Mouse (Mus musculus): ENCODE measurements around the gene Nlk. TPM values are rescaled to one million over a fixed set of nuclear protein-coding genes. Genes with fewer than 3 reads are reported as not detected.

Gene Nlk
- polyA plus RNA-seq, 1 experiment from 2014 or later = 6.1 TPM

DNA sequence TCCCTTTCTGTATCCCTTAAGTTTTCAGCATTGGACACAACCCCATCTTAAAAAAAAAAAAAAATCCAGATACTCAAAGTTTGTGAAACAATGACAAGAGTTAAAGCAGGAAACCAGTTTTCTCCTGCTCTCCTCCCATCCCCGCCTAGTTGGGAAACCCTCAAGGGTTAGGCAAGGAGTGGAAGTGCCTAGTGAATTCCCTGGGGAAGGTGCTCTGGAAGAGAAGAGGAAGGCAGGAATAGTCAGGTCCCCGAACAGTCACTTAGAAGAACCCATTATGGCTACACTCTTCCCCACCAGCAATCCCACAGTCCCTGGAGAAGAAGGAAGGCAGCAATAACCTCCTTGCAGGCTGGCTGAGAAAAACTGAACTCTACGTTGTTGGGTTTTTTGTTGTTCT lies 2.9 kb downstream of the Nlk start:
- Histone ChIP-seq H3K4me3 (ENCODE audit: low read depth, low read length) (no peak overlapping the region), H3K4me1 (ENCODE audit: insufficient read depth) (peaks cover 14% of the 10 kb centered on the region), H3K4me2 (ENCODE audit: low read depth, low read length) (no peak overlapping the region), H3K27me3 (ENCODE audit: insufficient read depth, low read length) (no peaks in the 10 kb centered on the region), H3K27ac (ENCODE audit: low read depth) (no peak overlapping the region), H3K36me3 (replicated peaks; ENCODE audit: insufficient read depth, low read length) (no peaks in the 10 kb centered on the region), H3K9me3 (ENCODE audit: low read length) (no peaks in the 10 kb centered on the region), H3K9ac (replicated peaks) (no peak overlapping the region)
- TF ChIP-seq CTCF (IDR thresholded peaks at IDR 0.05; ENCODE audit: low read depth) (no peak), EP300 (IDR thresholded peaks at IDR 0.05; ENCODE audit: low read depth) (no peak)
- ATAC-seq = no peak
- WGBS (ENCODE audit: insufficient replicate concordance) = 65% methylated on average over 3 of the region's 3 CpGs
- no peak for DNase-seq

DNA sequence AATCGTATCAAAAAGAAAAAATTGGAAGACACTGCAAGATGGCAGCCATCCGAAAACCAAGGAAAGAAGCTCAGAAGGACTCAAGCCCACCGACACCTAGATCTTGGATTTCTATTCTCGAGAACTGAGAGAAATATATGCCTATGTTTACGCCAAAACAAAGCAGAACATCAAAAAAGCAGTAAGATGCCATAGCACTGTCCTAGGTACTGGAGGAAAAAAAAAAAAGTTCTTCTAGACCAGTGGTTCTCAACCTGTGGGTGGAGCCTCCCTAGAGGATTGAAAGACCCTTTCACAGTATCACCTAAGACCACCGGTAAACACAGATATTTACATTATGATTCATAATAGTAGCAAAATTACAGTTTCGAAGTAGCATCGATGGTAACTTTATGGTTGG lies 3.9 kb downstream of the Nlk start:
- Histone ChIP-seq H3K27ac (ENCODE audit: low read depth) (no peak overlapping the region), H3K36me3 (replicated peaks; ENCODE audit: insufficient read depth, low read length) (no peaks in the 10 kb centered on the region), H3K9me3 (ENCODE audit: low read length) (no peaks in the 10 kb centered on the region), H3K27me3 (ENCODE audit: insufficient read depth, low read length) (no peaks in the 10 kb centered on the region), H3K9ac (replicated peaks) (no peak overlapping the region), H3K4me1 (ENCODE audit: insufficient read depth) (peaks cover 14% of the 10 kb centered on the region), H3K4me3 (ENCODE audit: low read depth, low read length) (no peak overlapping the region), H3K4me2 (ENCODE audit: low read depth, low read length) (no peak overlapping the region)
- DNase-seq = no peak
- no peak for TF ChIP-seq CTCF (IDR thresholded peaks at IDR 0.05; ENCODE audit: low read depth)
- TF ChIP-seq EP300 (IDR thresholded peaks at IDR 0.05; ENCODE audit: low read depth) = no peak
- 82% methylated on average over 8 of the region's 8 CpGs for WGBS (ENCODE audit: insufficient replicate concordance)
- ATAC-seq = no peak

GRCm38 (mm10) chr11:78691201-78691600 lies 6.0 kb downstream of the Nlk start:
- 73% methylated on average over 2 of the region's 2 CpGs for WGBS (ENCODE audit: insufficient replicate concordance)
- peaks cover 14% of the 10 kb centered on the region for H3K4me1 ChIP-seq (ENCODE audit: insufficient read depth)
- no peaks in the 10 kb centered on the region for H3K36me3 ChIP-seq (replicated peaks; ENCODE audit: insufficient read depth, low read length)
- no peak overlapping the region for H3K9ac ChIP-seq (replicated peaks)
- TF ChIP-seq EP300 (IDR thresholded peaks at IDR 0.05; ENCODE audit: low read depth) = no peak
- TF ChIP-seq CTCF (IDR thresholded peaks at IDR 0.05; ENCODE audit: low read depth) = no peak
- no peak overlapping the region for H3K27ac ChIP-seq (ENCODE audit: low read depth)
- no peak for DNase-seq
- H3K4me2 ChIP-seq (ENCODE audit: low read depth, low read length) = no peak overlapping the region
- no peak for ATAC-seq
- H3K4me3 ChIP-seq (ENCODE audit: low read depth, low read length) = no peak overlapping the region
- H3K9me3 ChIP-seq (ENCODE audit: low read length) = no peaks in the 10 kb centered on the region
- H3K27me3 ChIP-seq (ENCODE audit: insufficient read depth, low read length) = no peaks in the 10 kb centered on the region

DNA sequence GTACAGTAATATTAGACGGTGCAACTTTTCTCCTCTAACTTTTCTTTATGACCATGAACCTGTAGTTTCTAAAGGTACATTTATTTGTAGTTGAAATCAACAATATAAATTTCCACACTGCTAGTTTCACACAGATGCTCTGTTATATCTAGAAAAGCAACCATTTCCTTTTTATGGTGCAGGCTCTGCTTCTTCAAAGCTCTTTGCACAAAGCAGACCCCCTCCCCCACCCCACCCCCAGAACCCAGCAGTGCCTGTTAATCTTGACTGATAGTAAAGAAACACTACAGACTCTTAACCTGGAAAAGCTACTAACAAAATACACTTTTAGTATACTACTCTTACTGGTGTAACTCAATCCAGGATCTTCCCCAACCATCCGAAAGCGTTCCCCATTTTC lies 6.6 kb downstream of the Nlk start:
- peaks cover 7% of the 10 kb centered on the region for H3K4me1 ChIP-seq (ENCODE audit: insufficient read depth)
- ATAC-seq = no peak
- TF ChIP-seq EP300 (IDR thresholded peaks at IDR 0.05; ENCODE audit: low read depth) (no peak), CTCF (IDR thresholded peaks at IDR 0.05; ENCODE audit: low read depth) (no peak)
- H3K9ac ChIP-seq (replicated peaks) = no peak overlapping the region
- H3K27ac ChIP-seq (ENCODE audit: low read depth) = no peak overlapping the region
- H3K36me3 ChIP-seq (replicated peaks; ENCODE audit: insufficient read depth, low read length) = no peaks in the 10 kb centered on the region
- no peaks in the 10 kb centered on the region for H3K27me3 ChIP-seq (ENCODE audit: insufficient read depth, low read length)
- WGBS (ENCODE audit: insufficient replicate concordance) = 78% methylated on average over 3 of the region's 3 CpGs
- no peak overlapping the region for H3K4me2 ChIP-seq (ENCODE audit: low read depth, low read length)
- H3K4me3 ChIP-seq (ENCODE audit: low read depth, low read length) = no peak overlapping the region
- no peak for DNase-seq
- no peaks in the 10 kb centered on the region for H3K9me3 ChIP-seq (ENCODE audit: low read length)

DNA sequence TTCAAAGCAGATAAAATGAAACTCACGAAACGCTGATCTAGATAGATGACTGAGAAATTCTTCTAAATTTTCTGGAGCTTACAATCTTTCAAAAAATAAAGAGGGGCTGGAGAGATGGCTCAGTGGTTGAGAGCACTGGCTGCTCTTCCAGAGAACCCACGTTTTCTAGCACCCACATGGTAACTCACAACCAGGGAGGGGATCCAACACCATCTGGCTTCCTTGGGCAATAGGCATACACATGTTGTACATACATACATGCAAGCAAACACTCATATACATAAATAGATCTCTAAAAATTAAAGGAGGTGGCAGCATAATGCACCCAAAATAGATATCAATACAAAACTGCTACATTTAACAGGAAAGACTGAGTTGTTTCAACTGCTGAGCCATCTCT lies 16.1 kb downstream of the Nlk start:
- no peaks in the 10 kb centered on the region for H3K9me3 ChIP-seq (ENCODE audit: low read length)
- ATAC-seq = no peak
- no peaks in the 10 kb centered on the region for H3K27me3 ChIP-seq (ENCODE audit: insufficient read depth, low read length)
- H3K4me2 ChIP-seq (ENCODE audit: low read depth, low read length) = no peak overlapping the region
- no peak overlapping the region for H3K9ac ChIP-seq (replicated peaks)
- WGBS (ENCODE audit: insufficient replicate concordance) = 81% methylated on average over 3 of the region's 3 CpGs
- TF ChIP-seq CTCF (IDR thresholded peaks at IDR 0.05; ENCODE audit: low read depth) (no peak), EP300 (IDR thresholded peaks at IDR 0.05; ENCODE audit: low read depth) (no peak)
- H3K36me3 ChIP-seq (replicated peaks; ENCODE audit: insufficient read depth, low read length) = no peaks in the 10 kb centered on the region; the same call in 1 of the 2 replicates
- DNase-seq = no peak
- no peak overlapping the region for H3K4me3 ChIP-seq (ENCODE audit: low read depth, low read length)
- H3K27ac ChIP-seq (ENCODE audit: low read depth) = no peak overlapping the region
- H3K4me1 ChIP-seq (ENCODE audit: insufficient read depth) = no peaks in the 10 kb centered on the region

- H3K9ac ChIP-seq (replicated peaks) = no peak overlapping the region
- H3K36me3 ChIP-seq (replicated peaks; ENCODE audit: insufficient read depth, low read length) = no peaks in the 10 kb centered on the region; the same call in 1 of the 2 replicates
- ATAC-seq (no peak), DNase-seq (no peak)
- H3K4me2 ChIP-seq (ENCODE audit: low read depth, low read length) = no peak overlapping the region
- no peak overlapping the region for H3K27ac ChIP-seq (ENCODE audit: low read depth)
- no peaks in the 10 kb centered on the region for H3K27me3 ChIP-seq (ENCODE audit: insufficient read depth, low read length)
- H3K9me3 ChIP-seq (ENCODE audit: low read length) = no peaks in the 10 kb centered on the region
- no peaks in the 10 kb centered on the region for H3K4me1 ChIP-seq (ENCODE audit: insufficient read depth)
- WGBS (ENCODE audit: insufficient replicate concordance) = 57% methylated on average over 2 of the region's 2 CpGs
- no peak for TF ChIP-seq CTCF (IDR thresholded peaks at IDR 0.05; ENCODE audit: low read depth)
- no peak for TF ChIP-seq EP300 (IDR thresholded peaks at IDR 0.05; ENCODE audit: low read depth)
- H3K4me3 ChIP-seq (ENCODE audit: low read depth, low read length) = no peak overlapping the region
These were observed 18.4 kb downstream of the Nlk start for GRCm38 (mm10) chr11:78678761-78679160.

DNA sequence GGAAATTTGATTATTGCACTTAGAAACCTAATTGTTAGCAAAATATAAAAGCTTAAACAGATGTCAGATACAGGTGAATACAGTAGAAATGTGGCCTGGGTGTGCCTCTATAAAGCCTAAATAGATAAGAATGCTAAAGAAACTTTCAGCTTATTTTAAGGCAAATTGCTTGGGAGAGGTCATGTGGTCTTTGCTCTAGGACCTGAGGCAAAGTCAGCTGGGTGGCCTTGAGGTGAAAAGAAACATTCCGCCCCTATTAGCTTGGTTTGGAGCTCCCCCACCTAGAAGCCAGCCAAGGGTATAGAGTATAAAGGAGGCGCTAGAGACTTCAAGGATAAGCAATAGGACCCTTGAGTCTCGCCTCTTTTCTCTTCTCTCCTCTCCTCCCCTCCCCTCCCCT lies 28.5 kb downstream of the Nlk start:
- Histone ChIP-seq H3K4me3 (ENCODE audit: low read depth, low read length) (no peak overlapping the region), H3K27ac (ENCODE audit: low read depth) (no peak overlapping the region), H3K9ac (replicated peaks) (no peak overlapping the region), H3K4me2 (ENCODE audit: low read depth, low read length) (no peak overlapping the region), H3K9me3 (ENCODE audit: low read length) (no peaks in the 10 kb centered on the region), H3K27me3 (ENCODE audit: insufficient read depth, low read length) (no peaks in the 10 kb centered on the region), H3K36me3 (replicated peaks; ENCODE audit: insufficient read depth, low read length) (no peaks in the 10 kb centered on the region), H3K4me1 (ENCODE audit: insufficient read depth) (no peaks in the 10 kb centered on the region)
- 71% methylated on average over 3 of the region's 3 CpGs for WGBS (ENCODE audit: insufficient replicate concordance)
- ATAC-seq (no peak), DNase-seq (no peak)
- no peak for TF ChIP-seq EP300 (IDR thresholded peaks at IDR 0.05; ENCODE audit: low read depth)
- TF ChIP-seq CTCF (IDR thresholded peaks at IDR 0.05; ENCODE audit: low read depth) = no peak
